8 mouse cellular contexts compared by ENCODE assay signal in genomic region chr2:120608830-120609723, GRCm38 (mm10). TPM values are rescaled to one million over a fixed set of nuclear protein-coding genes. Genes with fewer than 3 reads are reported as not detected.
A peak's percentile ranks its signal among the peaks of the same experiment; 100 is the strongest.
DNase-seq lines count a peak whose midpoint lies in the region; ATAC-seq lines count a peak whose summit lies in the region.

Gene Haus2 (plus strand): TSS chr2:120609383.
Gene Lrrc57 (minus strand): TSS chr2:120609520.

- H3K36me3 ChIP-seq in hindbrain, embryonic 13.5 days: peaks cover 28% of the 10 kb centered on the region

- H3K9ac ChIP-seq in hindbrain, embryonic 13.5 days: peak within 1 kb of the TSS; percentile 92

- peak within 1 kb of the TSS; percentile 85 for H3K4me3 ChIP-seq in hindbrain, embryonic 13.5 days

- peaks cover 25% of the 10 kb centered on the region for H3K4me1 ChIP-seq in hindbrain, embryonic 13.5 days (replicated peaks)

- H3K4me2 ChIP-seq in hindbrain, embryonic 13.5 days: peak within 1 kb of the TSS; percentile 82

- no peaks in the 10 kb centered on the region for H3K27me3 ChIP-seq in hindbrain, embryonic 13.5 days

- ATAC-seq in hindbrain, embryonic 13.5 days (ENCODE audit: low FRiP score): peak; percentile 97

- WGBS in hindbrain, embryonic 13.5 days: under 1% methylated on average over 52 of the region's 52 CpGs

- DNase-seq in Muller cell, postnatal 12 days (ENCODE audit: inconsistent ontology term): peak; percentile 93
- DNase-seq in cerebellum, adult 9-11 months: peak; percentile 89
- peak; percentile 85 to 92 for DNase-seq in frontal cortex, postnatal 10 days (ENCODE audit: low spot score in 2 of 2)
- DNase-seq in layer of hippocampus, postnatal 25 days (ENCODE audit: extremely low spot score in 1 of 2, low spot score in 1 of 2): peak; percentile 88 to 93
- peak; percentile 93 for DNase-seq in lung, postnatal 25 days (ENCODE audit: low spot score)
- DNase-seq in retina, embryonic 14.5 days (ENCODE audit: low spot score): peak; percentile 92
- DNase-seq in thymus, postnatal 4 days: peak; percentile 98

- peak within 1 kb of the TSS; percentile 93 for H3K27ac ChIP-seq in hindbrain, embryonic 13.5 days

- H3K9me3 ChIP-seq in hindbrain, embryonic 13.5 days: no peaks in the 10 kb centered on the region

RNA-seq across cellular contexts. Expression of gene Haus2, which starts in this region (rescaled TPM):
- 29.3 and 31.8 TPM in 2 replicates for polyA plus RNA-seq in hindbrain, embryonic 13.5 days (2015; fragmentation: Nextera tagmentation; extraction: Ambion mirVana)
- total RNA-seq in layer of hippocampus, postnatal 25 days (2021): 10 to 100 TPM; 13.9 to 14.5 TPM

RNA-seq across cellular contexts. Expression of gene Lrrc57, which starts in this region (rescaled TPM):
- 34.1 and 36.1 TPM in 2 replicates for polyA plus RNA-seq in hindbrain, embryonic 13.5 days (2015; fragmentation: Nextera tagmentation; extraction: Ambion mirVana)
- total RNA-seq in layer of hippocampus, postnatal 25 days (2021): 10 to 100 TPM; 33.4 to 37.5 TPM

Comparison
In these comparisons a context has a peak if more than half of its experiments do, and no peak if none do; other contexts are left out.
1. Peak in every context shown above with its lines: DNase-seq, ATAC-seq, H3K4me3 ChIP-seq and H3K27ac ChIP-seq.